In genomic region chr2:171332826-171333225, GRCm38 (mm10) we compare ENCODE assay signal across 28 mouse cellular contexts.
A peak's percentile ranks its signal among the peaks of the same experiment; 100 is the strongest.
DNase-seq lines count a peak whose midpoint lies in the region; ATAC-seq and TF ChIP-seq lines count a peak whose summit lies in the region.
"Had no signal": no experiment of that assay in that cellular context is flagged by ENCODE, and none has a peak within 500 bp of the region (broad histone marks: within the 10 kb centered on the region; RNA-seq: fewer than 3 reads in every experiment).

No protein-coding gene starts in this region.

- no peak overlapping the region for H3K4me3 ChIP-seq in stomach, postnatal 0 days (ENCODE audit: low read depth, low read length)
- H3K4me3 ChIP-seq: embryonic facial prominence, embryonic 13.5 days; forebrain, embryonic 10.5 days; forebrain, embryonic 15.5 days; heart, embryonic 10.5 days; heart, embryonic 15.5 days; kidney, embryonic 15.5 days; midbrain, embryonic 10.5 days; neural tube, embryonic 12.5 days had no signal

- TF ChIP-seq EP300 in stomach, postnatal 0 days (optimal IDR thresholded peaks at IDR 0.05): no peak

- no peak for TF ChIP-seq CTCF in stomach, postnatal 0 days (IDR thresholded peaks at IDR 0.05; ENCODE audit: low read depth)

- no peak for ATAC-seq in stomach, postnatal 0 days (ENCODE audit: low FRiP score, low TSS enrichment)
- ATAC-seq: CD4-positive, CD25-positive, alpha-beta regulatory T cell, adult 4 months; forebrain, embryonic 15.5 days; midbrain, embryonic 16.5 days had no signal

- peak; percentile 53 for DNase-seq in right cerebral cortex, adult 18-20 months
- no peak for DNase-seq in right cerebral cortex, postnatal 4 days
- peak; percentile 29 to 44 for DNase-seq in left cerebral cortex, postnatal 14 days (ENCODE audit: low spot score in 2 of 2)
- DNase-seq in right cerebral cortex, postnatal 14 days: peak; percentile 20
- no peak for DNase-seq in neural tube, embryonic 10.5 days (ENCODE audit: extremely low spot score, low spot score)
- no peak for DNase-seq in lung, postnatal 14 days
- no peak for DNase-seq in stomach, postnatal 0 days (ENCODE audit: low spot score)
- DNase-seq: adrenal gland, postnatal 14 days; cerebellum, adult 18-20 months; cerebellum, postnatal 10 days; gastrocnemius, postnatal 10 days; kidney, adult 11 months; kidney, postnatal 25 days; liver; lung, embryonic 14.5 days; thymus, postnatal 14 days had no signal

- H3K36me3 ChIP-seq in stomach, postnatal 0 days (ENCODE audit: control insufficient read depth, insufficient read depth, low read length): no peaks in the 10 kb centered on the region
- H3K36me3 ChIP-seq: embryonic facial prominence, embryonic 13.5 days; forebrain, embryonic 10.5 days; forebrain, embryonic 15.5 days; heart, embryonic 10.5 days; heart, embryonic 15.5 days; kidney, embryonic 15.5 days; midbrain, embryonic 10.5 days; neural tube, embryonic 12.5 days had no signal

- no peak overlapping the region for H3K9ac ChIP-seq in stomach, postnatal 0 days (ENCODE audit: low read length)
- H3K9ac ChIP-seq: embryonic facial prominence, embryonic 13.5 days; forebrain, embryonic 15.5 days; heart, embryonic 15.5 days; hindbrain, embryonic 14.5 days; kidney, embryonic 15.5 days; liver, embryonic 14.5 days; lung, embryonic 14.5 days; neural tube, embryonic 12.5 days had no signal

- WGBS in stomach, postnatal 0 days: 82% methylated on average over 8 of the region's 8 CpGs

- no peak overlapping the region for H3K4me2 ChIP-seq in stomach, postnatal 0 days (replicated peaks; ENCODE audit: low read depth)
- H3K4me2 ChIP-seq: embryonic facial prominence, embryonic 13.5 days; forebrain, embryonic 15.5 days; heart, embryonic 15.5 days; hindbrain, embryonic 14.5 days; kidney, embryonic 15.5 days; lung, embryonic 14.5 days; neural tube, embryonic 12.5 days had no signal

- no peaks in the 10 kb centered on the region for H3K4me1 ChIP-seq in stomach, postnatal 0 days (replicated peaks; ENCODE audit: control insufficient read depth, insufficient read depth)
- H3K4me1 ChIP-seq: embryonic facial prominence, embryonic 13.5 days; heart, embryonic 15.5 days had no signal

- H3K27ac ChIP-seq in stomach, postnatal 0 days (replicated peaks): no peak overlapping the region
- H3K27ac ChIP-seq: embryonic facial prominence, embryonic 13.5 days; forebrain, embryonic 10.5 days; forebrain, embryonic 15.5 days; heart, embryonic 10.5 days; heart, embryonic 15.5 days; hindbrain, embryonic 14.5 days; kidney, embryonic 15.5 days; liver, embryonic 14.5 days; neural tube, embryonic 12.5 days had no signal

- no peaks in the 10 kb centered on the region for H3K27me3 ChIP-seq in stomach, postnatal 0 days (ENCODE audit: control insufficient read depth, insufficient read depth, low read length)
- H3K27me3 ChIP-seq: embryonic facial prominence, embryonic 13.5 days; forebrain, embryonic 15.5 days; heart, embryonic 15.5 days; kidney, embryonic 15.5 days; neural tube, embryonic 12.5 days had no signal

- intact Hi-C loops in left cerebral cortex, postnatal 14 days (cut with DNase I): no loop called here

- no peaks in the 10 kb centered on the region for H3K9me3 ChIP-seq in stomach, postnatal 0 days (ENCODE audit: control insufficient read depth, low read length)
- H3K9me3 ChIP-seq: embryonic facial prominence, embryonic 13.5 days; forebrain, embryonic 10.5 days; forebrain, embryonic 15.5 days; heart, embryonic 10.5 days; heart, embryonic 15.5 days; kidney, embryonic 15.5 days; midbrain, embryonic 10.5 days; neural tube, embryonic 12.5 days had no signal

Comparison
In these comparisons a context has a peak if more than half of its experiments do, and no peak if none do; other contexts are left out.
1. DNase-seq: peak in right cerebral cortex, adult 18-20 months (single experiment), left cerebral cortex, postnatal 14 days (2 of 2) and right cerebral cortex, postnatal 14 days (single experiment); none in right cerebral cortex, postnatal 4 days (single experiment), neural tube, embryonic 10.5 days (single experiment), lung, postnatal 14 days (single experiment) and stomach, postnatal 0 days (single experiment).